Mouse (Mus musculus): ENCODE measurements around the gene Col25a1.

DNA sequence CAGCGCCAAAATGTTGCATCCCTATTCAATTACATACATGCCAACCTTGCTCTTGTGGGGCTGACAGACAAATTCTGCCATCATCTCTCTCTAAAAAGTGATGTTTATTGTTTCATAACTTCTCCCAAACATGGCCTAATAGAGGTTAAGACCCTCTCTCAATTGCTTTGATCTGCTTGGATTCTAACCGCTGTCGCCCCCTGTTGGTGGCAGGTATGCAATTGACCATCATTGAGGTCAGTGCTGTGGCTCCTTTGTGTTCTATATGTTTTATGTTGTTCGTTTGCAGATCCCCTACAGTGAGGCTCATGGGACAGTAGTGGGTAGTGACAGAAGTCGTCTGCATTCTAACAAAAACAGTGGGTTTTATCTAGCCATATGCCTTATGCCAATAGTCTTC is 441.9 kb downstream of the Col25a1 start:
- no peak for TF ChIP-seq EP300 (IDR thresholded peaks at IDR 0.05; ENCODE audit: insufficient read depth, low read depth, low read length)
- peak; percentile 32 for TF ChIP-seq CTCF (IDR thresholded peaks at IDR 0.05; ENCODE audit: low read depth, low read length)

All from ES-Bruce4 (cell line).